Mouse (Mus musculus): ENCODE data around the gene Aven.
"Not testable (repeated sequence)": the region's sequence is repeated elsewhere in the genome, so short reads cannot be mapped to it uniquely, and the experiment has no call there.

Aven gene

GRCm38 (mm10) chr2:112492856-112493538, at the start of gene Aven:
TSS of gene Aven (plus strand) at chr2:112492964.
- peak; percentile 36 for DNase-seq (ENCODE audit: low read depth, low spot score)

- DNase-seq (ENCODE audit: low read depth, low spot score), result no peak
Measured at GRCm38 (mm10) chr2:112443491-112443890, 49.3 kb upstream of the Aven start.

- no peak for DNase-seq (ENCODE audit: low read depth, low spot score)
Measured at GRCm38 (mm10) chr2:112445511-112445910, 47.3 kb upstream of the Aven start.

- DNase-seq (ENCODE audit: low read depth, low spot score), result not testable (repeated sequence)
Measured at GRCm38 (mm10) chr2:112448046-112448445, 44.7 kb upstream of the Aven start.

- DNase-seq (ENCODE audit: low read depth, low spot score), result no peak
Measured at GRCm38 (mm10) chr2:112448510-112449059, 44.2 kb upstream of the Aven start.

GRCm38 (mm10) chr2:112449597-112450296, 43.0 kb upstream of the Aven start:
- DNase-seq (ENCODE audit: low read depth, low spot score), result no peak

- DNase-seq (ENCODE audit: low read depth, low spot score), result not testable (repeated sequence)
Measured at GRCm38 (mm10) chr2:112452513-112452912, 40.3 kb upstream of the Aven start.

- DNase-seq (ENCODE audit: low read depth, low spot score), result no peak
Measured at GRCm38 (mm10) chr2:112454125-112454861, 38.5 kb upstream of the Aven start.

- peak; percentile 86 for DNase-seq (ENCODE audit: low read depth, low spot score)
Measured at GRCm38 (mm10) chr2:112454862-112455564, 37.8 kb upstream of the Aven start, which contains the start of gene Emc7. TSS of gene Emc7 (plus strand) at chr2:112454997.

- no peak for DNase-seq (ENCODE audit: low read depth, low spot score)
Measured at GRCm38 (mm10) chr2:112460557-112460956, 32.2 kb upstream of the Aven start.

- no peak for DNase-seq (ENCODE audit: low read depth, low spot score)
Measured at GRCm38 (mm10) chr2:112469542-112469941, 23.2 kb upstream of the Aven start.

GRCm38 (mm10) chr2:112470961-112471381, 21.8 kb upstream of the Aven start:
- no peak for DNase-seq (ENCODE audit: low read depth, low spot score)

GRCm38 (mm10) chr2:112472076-112472475, 20.7 kb upstream of the Aven start:
- no peak for DNase-seq (ENCODE audit: low read depth, low spot score)

- DNase-seq (ENCODE audit: low read depth, low spot score), result no peak
Measured at GRCm38 (mm10) chr2:112474997-112475724, 17.6 kb upstream of the Aven start.

GRCm38 (mm10) chr2:112476554-112476953, 16.2 kb upstream of the Aven start:
- DNase-seq (ENCODE audit: low read depth, low spot score), result no peak

- DNase-seq (ENCODE audit: low read depth, low spot score), result no peak
Measured at GRCm38 (mm10) chr2:112480669-112481068, 12.1 kb upstream of the Aven start, which contains the start of gene Chrm5. TSS of gene Chrm5 (minus strand) at chr2:112480769.

- DNase-seq (ENCODE audit: low read depth, low spot score), result no peak
Measured at GRCm38 (mm10) chr2:112481564-112481963, 11.2 kb upstream of the Aven start.

GRCm38 (mm10) chr2:112482533-112483333, 10.0 kb upstream of the Aven start:
- DNase-seq (ENCODE audit: low read depth, low spot score), result no peak

- DNase-seq (ENCODE audit: low read depth, low spot score), result no peak
Measured at GRCm38 (mm10) chr2:112483334-112483651, 9.5 kb upstream of the Aven start.

GRCm38 (mm10) chr2:112484886-112485285, 7.9 kb upstream of the Aven start:
- DNase-seq (ENCODE audit: low read depth, low spot score), result no peak
